Mouse (Mus musculus): ENCODE measurements around the gene Olfr291. TPM values are rescaled to one million over a fixed set of nuclear protein-coding genes. Genes with fewer than 3 reads are reported as not detected.

Gene Olfr291
- polyA plus RNA-seq (2016; fragmentation: Nextera tagmentation; extraction: Ambion mirVana) = not detected in 2 replicates

GRCm38 (mm10) chr7:84853253-84853652 is at the start of gene Olfr291:
TSS of gene Olfr291 (plus strand) at chr7:84853553.
- H3K4me1 ChIP-seq = no peaks in the 10 kb centered on the region
- H3K27me3 ChIP-seq (replicated peaks) = no peaks in the 10 kb centered on the region
- H3K4me3 ChIP-seq = no peak within 1 kb of the TSS
- 90% methylated on average over 2 of the region's 2 CpGs for WGBS
- H3K27ac ChIP-seq = no peak within 1 kb of the TSS
- no peak within 1 kb of the TSS for H3K4me2 ChIP-seq (replicated peaks)
- no peak within 1 kb of the TSS for H3K9ac ChIP-seq
- H3K36me3 ChIP-seq = no peaks in the 10 kb centered on the region
- ATAC-seq (ENCODE audit: low FRiP score, low read depth) = no peak
- H3K9me3 ChIP-seq = no peaks in the 10 kb centered on the region

GRCm38 (mm10) chr7:84805224-84805623 is 48.1 kb upstream of the Olfr291 start:
- Histone ChIP-seq H3K9ac (no peak overlapping the region), H3K36me3 (no peaks in the 10 kb centered on the region), H3K27me3 (replicated peaks) (no peaks in the 10 kb centered on the region), H3K4me3 (no peak overlapping the region), H3K4me1 (no peaks in the 10 kb centered on the region), H3K27ac (no peak overlapping the region), H3K4me2 (replicated peaks) (no peak overlapping the region), H3K9me3 (no peaks in the 10 kb centered on the region)
- no peak for ATAC-seq (ENCODE audit: low FRiP score, low read depth)
- 58% methylated on average over 1 of the region's 1 CpGs for WGBS

GRCm38 (mm10) chr7:84806159-84806558 is 47.2 kb upstream of the Olfr291 start:
- no peaks in the 10 kb centered on the region for H3K36me3 ChIP-seq
- no peak overlapping the region for H3K9ac ChIP-seq
- H3K9me3 ChIP-seq = no peaks in the 10 kb centered on the region
- ATAC-seq (ENCODE audit: low FRiP score, low read depth) = no peak
- no peaks in the 10 kb centered on the region for H3K27me3 ChIP-seq (replicated peaks)
- 85% methylated on average over 4 of the region's 4 CpGs for WGBS
- H3K27ac ChIP-seq = no peak overlapping the region
- H3K4me1 ChIP-seq = no peaks in the 10 kb centered on the region
- no peak overlapping the region for H3K4me3 ChIP-seq
- no peak overlapping the region for H3K4me2 ChIP-seq (replicated peaks)

GRCm38 (mm10) chr7:84884530-84884929 is 31.2 kb downstream of the Olfr291 start:
- Histone ChIP-seq H3K36me3 (no peaks in the 10 kb centered on the region), H3K9ac (no peak overlapping the region), H3K4me2 (replicated peaks) (no peak overlapping the region), H3K9me3 (0 out of 2 replicates have a peak, but pooled peaks cover 3% of the 10 kb centered on the region), H3K27me3 (replicated peaks) (no peaks in the 10 kb centered on the region), H3K4me3 (no peak overlapping the region), H3K27ac (no peak overlapping the region), H3K4me1 (no peaks in the 10 kb centered on the region)
- 60% methylated on average over 1 of the region's 1 CpGs for WGBS
- no peak for ATAC-seq (ENCODE audit: low FRiP score, low read depth)

Other genes with a start within 250 kb of the Olfr291 start
- gene Fah, start 246.8 kb upstream of the Olfr291 start, polyA plus RNA-seq (2016; fragmentation: Nextera tagmentation; extraction: Ambion mirVana) = 2.8 and 4.2 TPM in 2 replicates
- gene Zfand6, start 163.6 kb upstream of the Olfr291 start, polyA plus RNA-seq (2016; fragmentation: Nextera tagmentation; extraction: Ambion mirVana) = 200 and 224 TPM in 2 replicates
- not detected in 2 replicates for gene Vmn2r65, start 110.6 kb downstream of the Olfr291 start, polyA plus RNA-seq (2016; fragmentation: Nextera tagmentation; extraction: Ambion mirVana)
- gene Vmn2r66, start 158.7 kb downstream of the Olfr291 start, polyA plus RNA-seq (2016; fragmentation: Nextera tagmentation; extraction: Ambion mirVana) = not detected in 2 replicates